Comparison of ENCODE assay signal across 17 mouse cellular contexts in genomic region chrX:142316106-142316505, GRCm38 (mm10). TPM values are rescaled to one million over a fixed set of nuclear protein-coding genes. Genes with fewer than 3 reads are reported as not detected.
"Had no signal": no experiment of that assay in that cellular context is flagged by ENCODE, and none has a peak within 500 bp of the region (broad histone marks: within the 10 kb centered on the region; RNA-seq: fewer than 3 reads in every experiment).

No protein-coding gene starts in this region.

- H3K27me3 ChIP-seq: intestine, embryonic 15.5 days; neural tube, embryonic 15.5 days had no signal

- ATAC-seq: intestine, embryonic 15.5 days; lung, postnatal 0 days had no signal

- H3K36me3 ChIP-seq: intestine, embryonic 15.5 days; limb, embryonic 12.5 days; midbrain, embryonic 10.5 days; neural tube, embryonic 15.5 days had no signal

- H3K9me3 ChIP-seq: intestine, embryonic 15.5 days; limb, embryonic 12.5 days; midbrain, embryonic 10.5 days; neural tube, embryonic 15.5 days had no signal

- H3K9ac ChIP-seq: intestine, embryonic 15.5 days; limb, embryonic 12.5 days; liver, embryonic 14.5 days; neural tube, embryonic 15.5 days had no signal

- H3K4me2 ChIP-seq: intestine, embryonic 15.5 days; limb, embryonic 12.5 days; neural tube, embryonic 15.5 days had no signal

- H3K4me3 ChIP-seq: intestine, embryonic 15.5 days; layer of hippocampus, adult 2 months; limb, embryonic 12.5 days; midbrain, embryonic 10.5 days; myocyte; neural tube, embryonic 15.5 days had no signal

- H3K4me1 ChIP-seq: intestine, embryonic 15.5 days; limb, embryonic 12.5 days; midbrain, embryonic 10.5 days; neural tube, embryonic 15.5 days had no signal

- H3K27ac ChIP-seq: intestine, embryonic 15.5 days; layer of hippocampus, adult 2 months; limb, embryonic 12.5 days; liver, embryonic 14.5 days; midbrain, embryonic 10.5 days; neural tube, embryonic 15.5 days had no signal

- DNase-seq: liver; lung, adult 2 months; lung, postnatal 36 days; midbrain, embryonic 14.5 days; right cerebral cortex, adult 18-20 months; right cerebral cortex, postnatal 25 days; thymus, postnatal 36 days had no signal

RNA-seq across cellular contexts. Expression of gene Kcne1l, which starts 10.0 kb away (rescaled TPM):
- total RNA-seq: megakaryocyte progenitor cell, adult 5-6 weeks had no signal
- polyA plus RNA-seq: small intestine, adult 2 months had no signal
